Mouse (Mus musculus): ENCODE measurements around the gene Dlg2. TPM values are rescaled to one million over a fixed set of nuclear protein-coding genes. Genes with fewer than 3 reads are reported as not detected.

The Dlg2 gene
- total RNA-seq, 2 experiments from 2014 or later = 1.9 to 3.4 TPM

GRCm38 (mm10) chr7:92024928-92025327 is 1548.5 kb downstream of the Dlg2 start:
- intact Hi-C loops (cut with DNase I) = no loop called here
- DNase-seq = no peak

GRCm38 (mm10) chr7:92025465-92026056 is 1549.1 kb downstream of the Dlg2 start:
- intact Hi-C loops (cut with DNase I) = loop anchor here (2.0 kb wide), 1 partner anchor 573 kb away; no protein-coding TSS in a partner anchor
- DNase-seq = no peak

- peak; percentile 35 to 66 for DNase-seq
- intact Hi-C loops (cut with DNase I) = loop anchor here (2.0 kb wide), 1 partner anchor 574 kb away; no protein-coding TSS in a partner anchor
Measured at GRCm38 (mm10) chr7:92027049-92027448, 1550.6 kb downstream of the Dlg2 start.

- intact Hi-C loops (cut with DNase I) = no loop called here
- DNase-seq = no peak
Measured at GRCm38 (mm10) chr7:92034256-92034655, 1557.8 kb downstream of the Dlg2 start.

GRCm38 (mm10) chr7:92040187-92040586 is 1563.7 kb downstream of the Dlg2 start:
- intact Hi-C loops (cut with DNase I) = no loop called here
- no peak for DNase-seq

GRCm38 (mm10) chr7:92040785-92041411 is 1564.4 kb downstream of the Dlg2 start:
- intact Hi-C loops (cut with DNase I) = no loop called here

GRCm38 (mm10) chr7:92044966-92045365 is 1568.5 kb downstream of the Dlg2 start:
- intact Hi-C loops (cut with DNase I) = no loop called here
- no peak for DNase-seq

More at GRCm38 (mm10) chr7:92040785-92041411, 1564.4 kb downstream of the Dlg2 start:
- DNase-seq = no peak

GRCm38 (mm10) chr7:92047271-92047670 is 1570.8 kb downstream of the Dlg2 start:
- DNase-seq = no peak
- intact Hi-C loops (cut with DNase I) = no loop called here

GRCm38 (mm10) chr7:92048876-92049275 is 1572.4 kb downstream of the Dlg2 start:
- DNase-seq = no peak
- intact Hi-C loops (cut with DNase I) = no loop called here

- DNase-seq = no peak
- intact Hi-C loops (cut with DNase I) = no loop called here
Measured at GRCm38 (mm10) chr7:92066851-92067250, 1590.4 kb downstream of the Dlg2 start.

- intact Hi-C loops (cut with DNase I) = no loop called here
- no peak for DNase-seq
Measured at GRCm38 (mm10) chr7:92087429-92087828, 1611.0 kb downstream of the Dlg2 start.

GRCm38 (mm10) chr7:92093860-92094259 is 1617.4 kb downstream of the Dlg2 start:
- intact Hi-C loops (cut with DNase I) = loop anchor here (5.0 kb wide), 1 partner anchor 637 kb away; no protein-coding TSS in a partner anchor
- peak; percentile 43 to 70 for DNase-seq

- intact Hi-C loops (cut with DNase I) = no loop called here
- no peak for DNase-seq
Measured at GRCm38 (mm10) chr7:92095198-92095597, 1618.7 kb downstream of the Dlg2 start.

- intact Hi-C loops (cut with DNase I) = loop anchor here (10.0 kb wide), 1 partner anchor 994 kb away; no protein-coding TSS in a partner anchor
- no peak for DNase-seq
Measured at GRCm38 (mm10) chr7:92100847-92101246, 1624.4 kb downstream of the Dlg2 start.

- DNase-seq = peak; percentile 72 to 79
- intact Hi-C loops (cut with DNase I) = loop anchor here (2.0 to 10.0 kb wide), 2 partner anchors 764 to 992 kb away; no protein-coding TSS in a partner anchor
Measured at GRCm38 (mm10) chr7:92102892-92103543, 1626.5 kb downstream of the Dlg2 start.

GRCm38 (mm10) chr7:92105477-92105876 is 1629.0 kb downstream of the Dlg2 start:
- DNase-seq = no peak
- intact Hi-C loops (cut with DNase I) = loop anchor here (1.0 to 10.0 kb wide), 3 partner anchors 218 to 989 kb away; no protein-coding TSS in a partner anchor

- no peak for DNase-seq
- intact Hi-C loops (cut with DNase I) = loop anchor here (1.0 to 10.0 kb wide), 3 partner anchors 217 to 989 kb away; no protein-coding TSS in a partner anchor
Measured at GRCm38 (mm10) chr7:92105956-92106355, 1629.5 kb downstream of the Dlg2 start.

GRCm38 (mm10) chr7:92113065-92113464 is 1636.6 kb downstream of the Dlg2 start:
- DNase-seq = no peak
- intact Hi-C loops (cut with DNase I) = no loop called here

- intact Hi-C loops (cut with DNase I) = no loop called here
- DNase-seq = no peak
Measured at GRCm38 (mm10) chr7:92115237-92115871, 1638.9 kb downstream of the Dlg2 start.

- DNase-seq = no peak
- intact Hi-C loops (cut with DNase I) = no loop called here
Measured at GRCm38 (mm10) chr7:92123276-92123675, 1646.8 kb downstream of the Dlg2 start.

GRCm38 (mm10) chr7:92125886-92126285 is 1649.4 kb downstream of the Dlg2 start:
- no peak for DNase-seq
- intact Hi-C loops (cut with DNase I) = no loop called here

All from heart, postnatal 10 days (tissue).